Mouse (Mus musculus) erythroblast, embryonic 14.5 days (primary cell): Measurements from ENCODE around the gene Slc25a47.

Experiments used
- GATA1 ChIP-seq: IDR thresholded peaks from 2 replicates; pipeline ENCODE4 v1.6.1; 2012; ENCODE audit warnings: low read length, inconsistent platforms, mixed read lengths
- TAL1 ChIP-seq: IDR thresholded peaks from 3 replicates; pipeline ENCODE4 v1.6.1; 2012; ENCODE audit warnings: low read length, inconsistent platforms, mixed read lengths

GRCm38 (mm10) chr12:108882776-108883175 lies 46.9 kb downstream of the Slc25a47 start:
- no peak for TF ChIP-seq TAL1
- TF ChIP-seq GATA1 = no peak
